Mouse (Mus musculus) gastrocnemius, postnatal 4 days (tissue): Measurements from ENCODE around the gene Keg1. TPM values are rescaled to one million over a fixed set of nuclear protein-coding genes. Genes with fewer than 3 reads are reported as not detected.
A peak's percentile ranks its signal among the peaks of the same experiment; 100 is the strongest.
"Not testable (repeated sequence)": the region's sequence is repeated elsewhere in the genome, so short reads cannot be mapped to it uniquely, and the experiment has no call there.

Experiments used
- DNase-seq, 2 experiments: peaks; one replicate each; pipeline ENCODE4 v3.0.0; 2021 to 2022; ENCODE audit warnings: low spot score in 2 of 2, mixed read lengths in 2 of 2
- long read RNA-seq, 2 experiments: library from polyadenylated mRNA; stranded (forward); transcript quantifications; one replicate each; pipeline ENCODE4 v2.0.0; 2021
- total RNA-seq, 2 experiments: library from RNA; stranded (reverse); gene quantifications; 2 replicates each; pipeline ENCODE4 v1.2.3; 2021

Gene Keg1
- total RNA-seq: under 1 TPM in 1 of 2 experiments, not detected in 1; 0.49 TPM
- long read RNA-seq, experiment 1: 0 reads
- long read RNA-seq, experiment 2: 0 reads

- no peak for DNase-seq
Measured at GRCm38 (mm10) chr19:12695590-12695989, at the start of gene Keg1. Gene Keg1 (plus strand): TSS chr19:12695786.

GRCm38 (mm10) chr19:12649511-12649910 lies 46.1 kb upstream of the Keg1 start:
- DNase-seq: no peak

- no peak for DNase-seq
Measured at GRCm38 (mm10) chr19:12666156-12666555, 29.4 kb upstream of the Keg1 start.

- DNase-seq: not testable (repeated sequence)
Measured at GRCm38 (mm10) chr19:12668601-12669000, 27.0 kb upstream of the Keg1 start.

- no peak for DNase-seq
Measured at GRCm38 (mm10) chr19:12670139-12670538, 25.4 kb upstream of the Keg1 start, which contains the start of gene Olfr1442. Gene Olfr1442 (plus strand): TSS chr19:12670439.

- no peak for DNase-seq
Measured at GRCm38 (mm10) chr19:12671051-12671450, 24.5 kb upstream of the Keg1 start.

- DNase-seq: no peak
Measured at GRCm38 (mm10) chr19:12677812-12678211, 17.8 kb upstream of the Keg1 start, which contains the start of gene Olfr1443. Gene Olfr1443 (plus strand): TSS chr19:12678112.

- DNase-seq: no peak
Measured at GRCm38 (mm10) chr19:12684638-12685037, 10.9 kb upstream of the Keg1 start.

GRCm38 (mm10) chr19:12685231-12685630 lies 10.4 kb upstream of the Keg1 start:
- DNase-seq: no peak

- DNase-seq: no peak
Measured at GRCm38 (mm10) chr19:12696221-12696620, 635 bp downstream of the Keg1 start.

GRCm38 (mm10) chr19:12708458-12708857 lies 12.9 kb downstream of the Keg1 start:
- DNase-seq: no peak

GRCm38 (mm10) chr19:12708986-12709385 lies 13.4 kb downstream of the Keg1 start:
- no peak for DNase-seq

GRCm38 (mm10) chr19:12719189-12719588 lies 23.6 kb downstream of the Keg1 start:
- DNase-seq: no peak

GRCm38 (mm10) chr19:12720463-12720862 lies 24.9 kb downstream of the Keg1 start:
- no peak for DNase-seq

GRCm38 (mm10) chr19:12720919-12721318 lies 25.3 kb downstream of the Keg1 start:
- DNase-seq: not testable (repeated sequence)

GRCm38 (mm10) chr19:12721596-12721995 lies 26.0 kb downstream of the Keg1 start:
- not testable (repeated sequence) for DNase-seq

GRCm38 (mm10) chr19:12722308-12722707 lies 26.7 kb downstream of the Keg1 start:
- DNase-seq: peak in 1 of 2 experiments; percentile 40

- no peak for DNase-seq
Measured at GRCm38 (mm10) chr19:12725851-12726250, 30.3 kb downstream of the Keg1 start.

- DNase-seq: no peak
Measured at GRCm38 (mm10) chr19:12731036-12731435, 35.5 kb downstream of the Keg1 start.

- DNase-seq: no peak
Measured at GRCm38 (mm10) chr19:12731950-12732349, 36.4 kb downstream of the Keg1 start.

GRCm38 (mm10) chr19:12756286-12756685 lies 60.7 kb downstream of the Keg1 start:
- DNase-seq: no peak

GRCm38 (mm10) chr19:12758936-12759478 lies 63.4 kb downstream of the Keg1 start:
- DNase-seq: no peak

- no peak for DNase-seq
Measured at GRCm38 (mm10) chr19:12759656-12760055, 64.1 kb downstream of the Keg1 start.
